Mouse (Mus musculus) testis, adult 2 months (tissue): Measurements from ENCODE around the gene Tdp2. TPM values are rescaled to one million over a fixed set of nuclear protein-coding genes. Genes with fewer than 3 reads are reported as not detected.

Source experiments
- H3K27ac ChIP-seq: fragments of 200-500 bp; 2 replicates; pipeline ENCODE4 v1.5.1; 2012; ENCODE audit warnings: low read depth, low read length; ENCODE audit not compliant: control insufficient read depth, insufficient read depth
- H3K27me3 ChIP-seq: fragments of 200-500 bp; 2 replicates; pipeline ENCODE4 v1.6.1; 2012; ENCODE audit warnings: mild to moderate bottlenecking, low read length, moderate library complexity; ENCODE audit not compliant: control insufficient read depth, insufficient read depth
- H3K36me3 ChIP-seq: fragments of 200-500 bp; 2 replicates; pipeline ENCODE4 v1.6.1; 2012; ENCODE audit warnings: mild to moderate bottlenecking, low read length; ENCODE audit not compliant: control insufficient read depth, insufficient read depth
- H3K4me1 ChIP-seq: fragments of 200-500 bp; 2 replicates; pipeline ENCODE4 v1.6.1; 2012; ENCODE audit warnings: low read length; ENCODE audit not compliant: control insufficient read depth, insufficient read depth
- H3K4me3 ChIP-seq: fragments of 200-500 bp; 2 replicates; pipeline ENCODE4 v1.5.1; 2012; ENCODE audit warnings: low read depth, mild to moderate bottlenecking, low read length, moderate library complexity, mixed read lengths; ENCODE audit not compliant: control insufficient read depth
- CTCF ChIP-seq: fragments of 200-500 bp; IDR thresholded peaks from 2 replicates; pipeline ENCODE4 v1.5.1; 2012; ENCODE audit warnings: low read depth, mild to moderate bottlenecking, inconsistent platforms, low read length, moderate library complexity; ENCODE audit not compliant: control insufficient read depth, insufficient read depth, insufficient replicate concordance
- POLR2A ChIP-seq: fragments of 200-500 bp; IDR thresholded peaks from 2 replicates; pipeline ENCODE4 v1.6.1; 2012; ENCODE audit warnings: low read depth, mild to moderate bottlenecking, inconsistent platforms, low read length, moderate library complexity; ENCODE audit not compliant: control insufficient read depth
- polyA plus RNA-seq: library from polyadenylated mRNA; depleted of rRNA; stranded (reverse); fragments of >200 nt; gene quantifications from 2 replicates; pipeline ENCODE4 v1.2.3, GENCODE M21; 2012; rRNA removed

Tdp2 gene
- polyA plus RNA-seq, 1 experiment = 21.0 TPM

- TF ChIP-seq CTCF (no peak), POLR2A (no peak)
- Histone ChIP-seq H3K4me3 (no peak overlapping the region), H3K27me3 (no peaks in the 10 kb centered on the region), H3K4me1 (no peaks in the 10 kb centered on the region), H3K27ac (no peak overlapping the region), H3K36me3 (no peaks in the 10 kb centered on the region; the same call in 1 of the 2 replicates)
Observed at GRCm38 (mm10) chr13:24882411-24882810, 50.9 kb downstream of the Tdp2 start.

DNA sequence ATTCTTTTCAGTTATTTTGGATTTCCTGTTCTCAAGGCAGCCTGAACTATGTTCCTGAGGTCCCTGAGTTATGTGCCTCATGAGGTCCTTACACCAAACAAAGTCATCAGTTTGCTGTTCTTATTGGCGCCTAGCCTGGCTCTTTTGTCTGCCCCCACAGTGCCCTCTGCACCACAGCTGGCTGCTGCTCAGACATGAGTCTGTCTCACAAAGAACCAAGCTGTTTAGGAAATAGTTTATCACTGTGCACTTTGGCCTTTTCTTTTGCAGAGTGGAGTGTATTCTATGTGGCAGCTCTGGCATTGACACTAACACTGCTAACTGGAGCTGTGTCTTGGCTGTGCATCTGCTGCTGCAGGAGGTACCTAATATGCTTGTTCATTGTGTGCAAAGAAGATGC lies 58.1 kb downstream of the Tdp2 start:
- TF ChIP-seq POLR2A = no peak
- TF ChIP-seq CTCF = no peak
- Histone ChIP-seq H3K27me3 (no peaks in the 10 kb centered on the region), H3K27ac (no peak overlapping the region), H3K36me3 (no peaks in the 10 kb centered on the region), H3K4me1 (no peaks in the 10 kb centered on the region), H3K4me3 (no peak overlapping the region)

Other genes with a start within 250 kb of the Tdp2 start
- 1.9 and 2.1 TPM in 2 replicates for gene Ripor2, start 249.5 kb upstream of the Tdp2 start, polyA plus RNA-seq
- gene Armh2, start 90.4 kb upstream of the Tdp2 start, polyA plus RNA-seq = 71.8 and 82.7 TPM in 2 replicates
- gene Gmnn, start 69.8 kb upstream of the Tdp2 start, polyA plus RNA-seq = 10.0 and 11.0 TPM in 2 replicates
- gene BC005537, start 30.0 kb upstream of the Tdp2 start, polyA plus RNA-seq = 51.9 and 60.0 TPM in 2 replicates
- 8.4 and 10.2 TPM in 2 replicates for gene Acot13, start 139 bp upstream of the Tdp2 start, polyA plus RNA-seq
- gene D130043K22Rik, start 13.5 kb downstream of the Tdp2 start, polyA plus RNA-seq = 1.5 and 1.6 TPM in 2 replicates
- gene Aldh5a1, start 106.0 kb downstream of the Tdp2 start, polyA plus RNA-seq = 0.58 and 0.83 TPM in 2 replicates
- 1.3 TPM in 2 replicates for gene Gpld1, start 111.5 kb downstream of the Tdp2 start, polyA plus RNA-seq
- gene Mrs2, start 188.7 kb downstream of the Tdp2 start, polyA plus RNA-seq = 48.3 and 55.9 TPM in 2 replicates
- 3.2 TPM in 2 replicates for gene Dcdc2a, start 224.3 kb downstream of the Tdp2 start, polyA plus RNA-seq